Mouse (Mus musculus): ENCODE results near the gene Mylk3.

The Mylk3 gene

DNA sequence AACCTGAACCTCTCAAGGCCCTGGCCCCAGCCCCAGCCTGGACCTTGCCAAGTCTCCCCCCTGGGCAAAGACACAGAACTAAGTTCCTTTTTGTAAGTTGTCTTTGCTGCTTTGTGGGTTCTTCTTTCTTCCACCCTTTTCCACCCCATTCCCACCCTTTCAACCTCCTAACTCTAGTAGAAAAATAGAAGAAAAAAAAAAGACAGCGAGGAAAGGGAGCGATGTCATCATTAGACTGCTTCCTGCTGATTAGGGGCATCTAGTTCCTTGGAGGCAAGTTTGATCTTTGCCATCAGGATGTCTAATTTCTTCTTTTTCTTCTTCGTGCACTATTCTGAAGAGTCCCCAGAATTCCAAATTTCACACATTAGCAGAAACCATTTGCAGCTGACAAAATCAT is 73.1 kb downstream of the Mylk3 start:
- peak; percentile 52 for DNase-seq (ENCODE audit: low read depth)

DNA sequence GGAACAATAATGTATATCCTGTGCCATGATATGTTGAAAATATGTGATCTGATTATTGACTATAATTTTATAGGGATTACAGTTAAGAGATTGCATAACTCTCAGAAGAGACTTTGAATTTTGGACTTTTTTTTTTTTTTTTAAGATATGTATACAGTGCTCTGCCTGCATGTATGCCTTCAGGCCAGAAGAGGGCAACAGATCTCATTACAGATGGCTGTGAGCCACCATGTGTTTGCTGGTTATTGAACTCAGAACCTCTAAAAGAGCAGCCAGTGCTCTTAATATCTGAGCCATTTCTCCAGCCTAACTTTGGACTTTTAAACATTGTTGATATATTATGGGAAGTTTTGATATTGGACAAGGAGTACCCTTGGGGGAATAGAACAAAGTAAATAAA is 74.4 kb downstream of the Mylk3 start:
- DNase-seq (ENCODE audit: low read depth) = peak; percentile 71

DNA sequence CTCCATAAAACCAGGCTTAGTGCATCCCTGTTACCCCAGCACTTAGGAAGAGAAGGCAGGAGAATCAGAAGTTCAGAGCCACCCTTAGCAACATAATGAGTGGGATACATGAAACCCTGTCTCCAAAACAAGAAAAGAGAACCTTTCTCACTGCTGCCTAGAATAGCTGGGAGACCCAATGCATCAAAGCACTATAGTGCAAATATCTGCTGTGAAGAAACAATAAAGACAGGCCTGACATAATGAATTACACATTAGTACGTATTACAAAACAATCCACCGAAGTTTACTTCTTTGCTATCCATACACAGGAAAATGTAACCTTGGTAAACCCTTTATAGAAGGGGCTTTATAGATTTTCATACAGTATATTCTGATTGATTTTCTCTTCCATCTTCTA is 77.6 kb downstream of the Mylk3 start:
- DNase-seq (ENCODE audit: low read depth) = no peak

DNA sequence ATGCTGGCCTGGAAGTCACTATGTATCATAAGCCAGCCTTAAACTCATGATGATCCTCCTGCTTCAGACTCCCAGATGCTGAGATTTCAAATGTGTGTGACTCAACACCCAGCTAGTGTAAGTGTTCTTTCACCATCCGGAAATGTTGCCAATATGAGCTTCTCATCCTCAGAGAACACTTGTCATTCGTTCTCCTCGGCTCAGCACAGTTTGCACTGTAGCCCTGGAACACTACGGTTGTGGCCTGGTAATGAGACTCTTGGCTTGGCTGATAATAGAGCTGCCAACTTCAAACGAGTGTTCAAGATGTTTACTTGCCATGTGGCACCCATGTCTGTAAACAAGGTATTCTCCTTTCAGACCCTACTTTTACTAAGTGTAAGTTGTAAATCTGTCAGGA is 82.6 kb downstream of the Mylk3 start:
- no peak for DNase-seq (ENCODE audit: low read depth)

- DNase-seq (ENCODE audit: low read depth) = no peak
Observed at GRCm38 (mm10) chr8:85302931-85303330, 83.2 kb downstream of the Mylk3 start.

GRCm38 (mm10) chr8:85301941-85302340 is 84.2 kb downstream of the Mylk3 start:
- peak; percentile 29 for DNase-seq (ENCODE audit: low read depth)

- DNase-seq (ENCODE audit: low read depth) = peak; percentile 98
Observed at GRCm38 (mm10) chr8:85299434-85300077, 86.6 kb downstream of the Mylk3 start, which contains the start of the genes Orc6 and Vps35. TSS of gene Orc6 (plus strand) at chr8:85299632. TSS of gene Vps35 (minus strand) at chr8:85299802.

GRCm38 (mm10) chr8:85298600-85299433 is 87.3 kb downstream of the Mylk3 start:
- DNase-seq (ENCODE audit: low read depth) = peak; percentile 81

GRCm38 (mm10) chr8:85286846-85287245 is 99.3 kb downstream of the Mylk3 start:
- no peak for DNase-seq (ENCODE audit: low read depth)
